Mouse (Mus musculus) kidney, embryonic 14.5 days (tissue): ENCODE data around the gene Cfap57. TPM values are rescaled to one million over a fixed set of nuclear protein-coding genes. Genes with fewer than 3 reads are reported as not detected.
A peak's percentile ranks its signal among the peaks of the same experiment; 100 is the strongest.
"Not testable (repeated sequence)": the region's sequence is repeated elsewhere in the genome, so short reads cannot be mapped to it uniquely, and the experiment has no call there.

Source experiments
- ATAC-seq: fragments of 200-750 bp; cut with Nextera tagmentation; 2 replicates; pipeline ENCODE4 v1.8.0; 2017; ENCODE audit warnings: moderate number of reproducible peaks, mild to moderate bottlenecking, moderate TSS enrichment, moderate library complexity; ENCODE audit not compliant: low FRiP score, low TSS enrichment
- H3K27ac ChIP-seq: fragments of 300-500 bp; sonication (generic); 2 replicates; pipeline ENCODE4 v1.5.1; 2014; ENCODE audit warnings: low read depth, mild to moderate bottlenecking, low read length, moderate library complexity, mixed read lengths
- H3K27me3 ChIP-seq: fragments of 300-500 bp; sonication (generic); 2 replicates; pipeline ENCODE4 v1.6.1; 2014; ENCODE audit warnings: mild to moderate bottlenecking, low read length; ENCODE audit not compliant: control insufficient read depth, insufficient read depth
- H3K36me3 ChIP-seq: fragments of 300-500 bp; sonication (generic); 2 replicates; pipeline ENCODE4 v1.6.1; 2014; ENCODE audit warnings: low read length, mixed read lengths; ENCODE audit not compliant: control insufficient read depth, insufficient read depth
- H3K4me1 ChIP-seq: fragments of 300-500 bp; sonication (generic); 2 replicates; pipeline ENCODE4 v1.6.1; 2014; ENCODE audit warnings: low read length, mixed read lengths; ENCODE audit not compliant: control insufficient read depth, insufficient read depth
- H3K4me2 ChIP-seq: fragments of 300-500 bp; sonication (generic); replicated peaks from 2 replicates; pipeline ENCODE4 v1.6.1; 2014; ENCODE audit warnings: low read depth, mild to moderate bottlenecking, low read length
- H3K4me3 ChIP-seq: fragments of 300-500 bp; sonication (generic); 2 replicates; pipeline ENCODE4 v1.5.1; 2014; ENCODE audit warnings: mild to moderate bottlenecking, low read length
- H3K9ac ChIP-seq: fragments of 300-500 bp; sonication (generic); 2 replicates; pipeline ENCODE4 v1.6.1; 2014; ENCODE audit warnings: low read depth, mild to moderate bottlenecking, low read length, moderate library complexity
- H3K9me3 ChIP-seq: fragments of 300-500 bp; sonication (generic); 2 replicates; pipeline ENCODE4 v1.6.1; 2016; ENCODE audit warnings: low read length; ENCODE audit not compliant: control insufficient read depth
- WGBS: fragments of 180-500 bp; shearing (Covaris S2); extraction: QIAGEN DNeasy Blood & Tissue Kit; methylation state at CpG from one replicate; pipeline ENCODE4 v1.1.7; 2014; 5-methylcytosine and 5-hydroxymethylcytosine counted together
- polyA plus RNA-seq: library from polyadenylated mRNA; unstranded; fragments of >200 nt; fragmentation: Nextera tagmentation; extraction: Ambion mirVana; gene quantifications from 2 replicates; pipeline ENCODE4 v1.2.1, GENCODE M21; 2014

The Cfap57 gene
- polyA plus RNA-seq, 1 experiment from 2014 or later, result 0.08 TPM

DNA sequence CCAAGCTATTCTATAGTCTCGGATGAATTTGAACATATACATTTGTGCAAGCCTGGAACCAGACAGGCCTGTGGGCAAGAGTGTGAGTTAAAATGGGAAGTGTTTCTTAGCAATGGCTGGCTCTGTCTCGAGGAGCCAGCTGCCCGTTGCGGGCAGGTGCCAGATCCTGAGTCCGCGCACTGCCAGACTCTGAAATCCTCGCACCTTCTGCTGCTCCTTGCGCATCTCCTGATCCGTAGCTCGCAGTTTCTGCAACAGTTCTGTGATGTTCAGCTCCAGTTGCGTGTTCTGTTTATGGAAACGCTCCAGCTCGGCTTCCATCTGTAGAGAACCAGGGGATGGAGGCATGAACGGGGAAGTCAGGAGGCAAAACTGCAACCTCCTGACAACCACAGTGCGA, 49.1 kb downstream of the Cfap57 start:
- Histone ChIP-seq H3K27me3 (no peaks in the 10 kb centered on the region), H3K4me3 (no peak overlapping the region), H3K27ac (no peak overlapping the region), H3K36me3 (no peaks in the 10 kb centered on the region), H3K9ac (no peak overlapping the region), H3K4me2 (no peak overlapping the region), H3K4me1 (no peaks in the 10 kb centered on the region), H3K9me3 (no peaks in the 10 kb centered on the region)
- 81% methylated on average over 15 of the region's 15 CpGs for whole genome bisulfite sequencing
- no peak for ATAC-seq

GRCm38 (mm10) chr4:118569320-118569719, 51.3 kb downstream of the Cfap57 start:
- WGBS, result 78% methylated on average over 23 of the region's 23 CpGs
- no peak overlapping the region for H3K4me2 ChIP-seq
- no peaks in the 10 kb centered on the region for H3K4me1 ChIP-seq
- ATAC-seq, result no peak
- no peak overlapping the region for H3K27ac ChIP-seq
- no peaks in the 10 kb centered on the region for H3K9me3 ChIP-seq
- no peak overlapping the region for H3K4me3 ChIP-seq
- no peaks in the 10 kb centered on the region for H3K27me3 ChIP-seq
- no peak overlapping the region for H3K9ac ChIP-seq
- no peaks in the 10 kb centered on the region for H3K36me3 ChIP-seq

GRCm38 (mm10) chr4:118568709-118569108, 51.9 kb downstream of the Cfap57 start:
- no peak overlapping the region for H3K27ac ChIP-seq
- H3K27me3 ChIP-seq, result no peaks in the 10 kb centered on the region
- WGBS, result 67% methylated on average over 10 of the region's 10 CpGs
- no peak overlapping the region for H3K4me2 ChIP-seq
- no peaks in the 10 kb centered on the region for H3K4me1 ChIP-seq
- no peaks in the 10 kb centered on the region for H3K9me3 ChIP-seq
- H3K4me3 ChIP-seq, result no peak overlapping the region
- H3K9ac ChIP-seq, result no peak overlapping the region
- ATAC-seq, result no peak
- no peaks in the 10 kb centered on the region for H3K36me3 ChIP-seq

GRCm38 (mm10) chr4:118566161-118566676, 54.4 kb downstream of the Cfap57 start:
- H3K4me2 ChIP-seq, result no peak overlapping the region
- no peaks in the 10 kb centered on the region for H3K9me3 ChIP-seq
- ATAC-seq, result peak; percentile 42; the same call in 1 of the 2 replicates
- H3K27me3 ChIP-seq, result no peaks in the 10 kb centered on the region
- no peak overlapping the region for H3K4me3 ChIP-seq
- no peak overlapping the region for H3K27ac ChIP-seq
- no peak overlapping the region for H3K9ac ChIP-seq
- no peaks in the 10 kb centered on the region for H3K36me3 ChIP-seq
- 32% methylated on average over 7 of the region's 7 CpGs for WGBS
- no peaks in the 10 kb centered on the region for H3K4me1 ChIP-seq

- Histone ChIP-seq H3K27ac (no peak overlapping the region), H3K9me3 (no peaks in the 10 kb centered on the region), H3K27me3 (no peaks in the 10 kb centered on the region), H3K4me3 (no peak overlapping the region), H3K36me3 (no peaks in the 10 kb centered on the region), H3K4me2 (no peak overlapping the region), H3K4me1 (no peaks in the 10 kb centered on the region), H3K9ac (no peak overlapping the region)
- ATAC-seq, result no peak
- 76% methylated on average over 3 of the region's 3 CpGs for WGBS
Measured at GRCm38 (mm10) chr4:118564926-118565279, 55.7 kb downstream of the Cfap57 start.

DNA sequence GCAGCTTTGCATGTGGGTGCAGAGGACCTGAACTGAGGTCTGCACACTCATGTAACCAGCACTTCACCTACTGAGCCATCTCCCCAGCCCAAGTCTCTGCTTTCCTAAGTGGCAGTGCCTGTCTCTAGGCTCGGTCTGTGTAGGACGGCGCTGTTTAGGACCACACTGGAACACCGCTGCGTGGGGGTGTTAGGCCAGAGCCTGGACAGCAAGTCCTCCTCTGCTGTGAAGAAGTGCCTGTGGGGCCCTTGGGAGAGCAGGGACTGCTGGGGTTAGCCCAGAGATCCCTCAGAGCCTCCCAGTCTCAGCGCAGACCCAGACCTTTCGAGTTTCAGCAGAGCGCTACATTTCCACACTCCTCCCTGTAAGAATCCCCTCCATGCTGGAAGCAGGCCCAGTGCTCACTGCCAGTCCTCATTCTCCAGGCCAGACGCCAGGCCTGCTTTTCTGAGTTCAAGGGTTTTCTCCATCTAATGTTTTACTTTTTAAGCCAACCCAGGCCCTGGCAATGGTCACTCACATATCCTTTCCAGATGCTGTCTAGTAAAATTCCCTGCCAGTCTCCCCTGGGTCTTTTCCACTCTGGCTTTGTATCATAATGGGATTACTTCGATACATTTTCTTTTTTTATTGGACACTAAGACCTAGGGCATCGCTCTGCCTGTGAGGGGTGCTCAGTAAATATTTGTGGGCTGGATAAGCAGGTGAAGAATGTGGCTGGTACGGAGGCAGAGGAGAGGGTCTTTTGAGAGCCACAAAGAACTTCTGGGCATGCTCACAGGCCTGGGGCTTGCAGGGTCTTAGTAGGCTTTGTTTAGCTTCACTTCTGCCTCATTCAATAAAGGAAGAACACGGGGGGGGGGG, 56.3 kb downstream of the Cfap57 start:
- H3K36me3 ChIP-seq, result no peaks in the 10 kb centered on the region
- no peak overlapping the region for H3K4me2 ChIP-seq
- H3K27ac ChIP-seq, result no peak overlapping the region
- ATAC-seq, result no peak
- WGBS, result 84% methylated on average over 13 of the region's 13 CpGs
- no peaks in the 10 kb centered on the region for H3K4me1 ChIP-seq
- H3K9me3 ChIP-seq, result no peaks in the 10 kb centered on the region
- H3K4me3 ChIP-seq, result no peak overlapping the region
- no peak overlapping the region for H3K9ac ChIP-seq
- H3K27me3 ChIP-seq, result no peaks in the 10 kb centered on the region

DNA sequence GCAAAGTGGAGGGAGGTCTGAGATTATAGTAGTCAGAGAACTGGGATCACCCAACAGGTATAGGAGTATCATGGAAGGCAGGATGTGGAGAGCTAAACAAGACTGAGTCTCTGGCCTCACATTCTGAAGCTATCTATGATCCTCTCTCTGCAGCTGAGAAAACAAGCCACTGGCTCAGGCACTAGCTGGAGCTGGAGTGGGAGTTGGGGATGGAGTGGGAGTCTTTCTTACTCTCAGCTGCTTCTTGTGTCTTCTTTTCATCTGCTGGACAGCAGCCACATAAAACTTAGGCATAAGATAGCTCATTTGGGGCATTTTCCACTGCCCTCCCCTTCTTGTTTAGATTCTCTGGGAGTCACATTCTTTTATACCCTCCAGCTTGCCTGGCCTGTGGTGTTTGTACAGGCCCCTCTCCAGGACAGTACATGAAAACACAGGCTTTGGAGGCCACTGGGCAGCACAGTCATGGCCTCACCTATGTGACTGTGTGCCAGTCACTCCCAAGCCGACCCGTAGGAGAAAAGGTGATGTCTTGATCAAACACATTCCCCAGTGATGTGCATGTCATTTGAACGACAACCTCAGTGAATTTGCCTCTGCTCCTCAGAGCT, 67.4 kb downstream of the Cfap57 start:
- Histone ChIP-seq H3K27me3 (no peaks in the 10 kb centered on the region), H3K9me3 (no peaks in the 10 kb centered on the region), H3K4me1 (no peaks in the 10 kb centered on the region), H3K4me2 (no peak overlapping the region), H3K27ac (no peak overlapping the region), H3K4me3 (no peak overlapping the region), H3K36me3 (no peaks in the 10 kb centered on the region), H3K9ac (no peak overlapping the region)
- peak; percentile 88 for ATAC-seq
- 42% methylated on average over 3 of the region's 3 CpGs for WGBS

GRCm38 (mm10) chr4:118548130-118548480, 72.5 kb downstream of the Cfap57 start:
- 85% methylated on average over 10 of the region's 10 CpGs for WGBS
- not testable (repeated sequence) for ATAC-seq, H3K9ac ChIP-seq

DNA sequence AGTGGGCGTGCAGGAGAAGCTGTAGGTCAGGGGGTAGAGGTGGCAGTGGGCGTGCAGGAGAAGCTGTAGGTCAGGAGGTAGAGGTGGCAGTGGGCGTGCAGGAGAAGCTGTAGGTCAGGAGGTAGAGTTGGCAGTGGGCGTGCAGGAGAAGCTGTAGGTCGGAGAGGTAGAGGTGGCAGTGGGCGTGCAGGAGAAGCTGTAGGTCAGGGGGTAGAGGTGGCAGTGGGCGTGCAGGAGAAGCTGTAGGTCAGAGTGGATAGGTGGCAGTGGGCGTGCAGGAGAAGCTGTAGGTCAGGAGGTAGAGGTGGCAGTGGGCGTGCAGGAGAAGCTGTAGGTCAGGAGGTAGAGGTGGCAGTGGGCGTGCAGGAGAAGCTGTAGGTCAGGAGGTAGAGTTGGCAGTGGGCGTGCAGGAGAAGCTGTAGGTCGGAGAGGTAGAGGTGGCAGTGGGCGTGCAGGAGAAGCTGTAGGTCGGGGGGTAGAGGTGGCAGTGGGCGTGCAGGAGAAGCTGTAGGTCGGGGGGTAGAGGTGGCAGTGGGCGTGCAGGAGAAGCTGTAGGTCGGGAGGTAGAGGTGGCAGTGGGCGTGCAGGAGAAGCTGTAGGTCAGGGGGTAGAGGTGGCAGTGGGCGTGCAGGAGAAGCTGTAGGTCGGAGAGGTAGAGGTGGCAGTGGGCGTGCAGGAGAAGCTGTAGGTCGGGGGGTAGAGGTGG, 73.0 kb downstream of the Cfap57 start:
- not testable (repeated sequence) for H3K4me3 ChIP-seq, H3K36me3 ChIP-seq, H3K4me1 ChIP-seq, H3K4me2 ChIP-seq, ATAC-seq, H3K27me3 ChIP-seq, H3K9me3 ChIP-seq, H3K9ac ChIP-seq, H3K27ac ChIP-seq
- 89% methylated on average over 22 of the region's 23 CpGs for WGBS

More at GRCm38 (mm10) chr4:118548130-118548480, 72.5 kb downstream of the Cfap57 start:
- H3K4me2 ChIP-seq, H3K36me3 ChIP-seq, H3K9me3 ChIP-seq, H3K27me3 ChIP-seq, H3K4me1 ChIP-seq, H3K4me3 ChIP-seq, H3K27ac ChIP-seq: not testable (repeated sequence)
